Mouse (Mus musculus): Measurements from ENCODE around the gene Gm20518. TPM values are rescaled to one million over a fixed set of nuclear protein-coding genes. Genes with fewer than 3 reads are reported as not detected.

Gm20518 gene
- total and polyA plus RNA-seq, 3 experiments, result 0.35 to 0.53 TPM; not detected in 1

- Histone ChIP-seq H3K4me3 (ENCODE audit: control insufficient read depth in 1 of 2, insufficient read depth in 1 of 2, low read depth in 2 of 2, low read length in 2 of 2) (no peak within 1 kb of the TSS), H3K36me3 (ENCODE audit: control insufficient read depth in 1 of 2, insufficient read depth in 2 of 2, low read length in 2 of 2) (peaks cover 0 to 11% of the 10 kb centered on the region in 2 experiments; a peak in 2 of 4 replicates), H3K27me3 (ENCODE audit: control insufficient read depth in 1 of 2, insufficient read depth in 2 of 2, low read length in 2 of 2) (no peaks in the 10 kb centered on the region), H3K9ac (ENCODE audit: control insufficient read depth, low read depth, low read length, poor library complexity, severe bottlenecking) (no peak within 1 kb of the TSS), H3K4me1 (ENCODE audit: control insufficient read depth in 1 of 2, insufficient read depth in 2 of 2, low read length in 2 of 2) (peaks cover 6 to 20% of the 10 kb centered on the region in 2 experiments), H3K27ac (ENCODE audit: control insufficient read depth, low read depth, low read length) (no peak within 1 kb of the TSS), H3K9me3 (replicated peaks; ENCODE audit: insufficient read depth, low read length) (no peaks in the 10 kb centered on the region), H3K79me2 (ENCODE audit: control insufficient read depth, insufficient read depth, low read length, poor library complexity) (no peaks in the 10 kb centered on the region)
- no peak for TF ChIP-seq MAX (IDR thresholded peaks at IDR 0.05; ENCODE audit: low read length)
- TF ChIP-seq CHD1 (IDR thresholded peaks at IDR 0.05; ENCODE audit: low read depth, low read length), result no peak
- no peak for TF ChIP-seq POLR2AphosphoS5 (IDR thresholded peaks at IDR 0.05; ENCODE audit: borderline replicate concordance, low read depth, low read length)
- TF ChIP-seq SIN3A (IDR thresholded peaks at IDR 0.05; ENCODE audit: low read length), result no peak
- TF ChIP-seq ZKSCAN1 (IDR thresholded peaks at IDR 0.05; ENCODE audit: low read depth, low read length), result no peak
- TF ChIP-seq ETS1 (IDR thresholded peaks at IDR 0.05; ENCODE audit: low read depth, low read length), result no peak
- TF ChIP-seq ZC3H11A (IDR thresholded peaks at IDR 0.05; ENCODE audit: low read depth, low read length), result no peak
- no peak for TF ChIP-seq NELFE (IDR thresholded peaks at IDR 0.05; ENCODE audit: low read depth, low read length)
- TF ChIP-seq GATA1 (IDR thresholded peaks at IDR 0.05; ENCODE audit: low read depth, low read length), result no peak
- TF ChIP-seq MAZ (IDR thresholded peaks at IDR 0.05; ENCODE audit: low read depth, low read length), result no peak
- no peak for DNase-seq (ENCODE audit: low read depth, low spot score)
Measured at GRCm38 (mm10) chr16:17832821-17833220, 58.6 kb downstream of the Gm20518 start, which contains the start of gene B830017H08Rik. TSS of gene B830017H08Rik (plus strand) at chr16:17833121.

GRCm38 (mm10) chr16:17831781-17832180 is 59.7 kb downstream of the Gm20518 start:
- Histone ChIP-seq H3K4me3 (ENCODE audit: control insufficient read depth in 1 of 2, insufficient read depth in 1 of 2, low read depth in 2 of 2, low read length in 2 of 2) (no peak overlapping the region), H3K36me3 (ENCODE audit: control insufficient read depth in 1 of 2, insufficient read depth in 2 of 2, low read length in 2 of 2) (peaks cover 0 to 11% of the 10 kb centered on the region in 2 experiments; a peak in 2 of 4 replicates), H3K79me2 (ENCODE audit: control insufficient read depth, insufficient read depth, low read length, poor library complexity) (no peaks in the 10 kb centered on the region), H3K9ac (ENCODE audit: control insufficient read depth, low read depth, low read length, poor library complexity, severe bottlenecking) (no peak overlapping the region), H3K9me3 (replicated peaks; ENCODE audit: insufficient read depth, low read length) (no peaks in the 10 kb centered on the region), H3K27me3 (ENCODE audit: control insufficient read depth in 1 of 2, insufficient read depth in 2 of 2, low read length in 2 of 2) (no peaks in the 10 kb centered on the region), H3K27ac (ENCODE audit: control insufficient read depth, low read depth, low read length) (no peak overlapping the region), H3K4me1 (ENCODE audit: control insufficient read depth in 1 of 2, insufficient read depth in 2 of 2, low read length in 2 of 2) (peaks cover 6 to 23% of the 10 kb centered on the region in 2 experiments)
- DNase-seq (ENCODE audit: low read depth, low spot score), result no peak
- TF ChIP-seq EP300 (IDR thresholded peaks at IDR 0.05; ENCODE audit: low read depth in 1 of 2, low read length in 2 of 2), result no peak
- TF ChIP-seq USF1 (IDR thresholded peaks at IDR 0.05; ENCODE audit: low read depth, low read length), result no peak
- no peak for TF ChIP-seq TAL1 (IDR thresholded peaks at IDR 0.05; ENCODE audit: low read length)
- TF ChIP-seq ZC3H11A (IDR thresholded peaks at IDR 0.05; ENCODE audit: low read depth, low read length), result no peak
- no peak for TF ChIP-seq ELF1 (IDR thresholded peaks at IDR 0.05; ENCODE audit: low read depth, low read length)
- no peak for TF ChIP-seq MXI1 (IDR thresholded peaks at IDR 0.05; ENCODE audit: low read depth, low read length)
- TF ChIP-seq CTCF (IDR thresholded peaks at IDR 0.05 in 2 of 3, conservative IDR thresholded peaks at IDR 0.05 in 1 of 3; ENCODE audit: control insufficient read depth in 1 of 3, insufficient read depth in 1 of 3, low read depth in 2 of 3, low read length in 3 of 3, poor library complexity in 1 of 3, severe bottlenecking in 1 of 3), result peak in 2 of 3 experiments; percentile 11; a peak in 1 of 6 replicates
- TF ChIP-seq RAD21 (IDR thresholded peaks at IDR 0.05; ENCODE audit: low read depth, low read length), result peak; percentile 4
- TF ChIP-seq MEF2A (IDR thresholded peaks at IDR 0.05; ENCODE audit: extremely low read depth, insufficient replicate concordance, low read depth, low read length, poor library complexity, severe bottlenecking), result no peak
- TF ChIP-seq TBP (IDR thresholded peaks at IDR 0.05; ENCODE audit: low read depth, low read length), result no peak
- TF ChIP-seq MYB (IDR thresholded peaks at IDR 0.05; ENCODE audit: low read depth, low read length), result no peak
- no peak for TF ChIP-seq E2F4 (IDR thresholded peaks at IDR 0.05; ENCODE audit: borderline replicate concordance, low read depth, low read length)

Measured in MEL (cell line).